Mouse (Mus musculus): ENCODE measurements around the gene Akap10.

Gene Akap10

GRCm38 (mm10) chr11:61930098-61930517, at the start of gene Akap10:
TSS of gene Akap10 (minus strand) at chr11:61930252.
- DNase-seq (ENCODE audit: low spot score in 2 of 2), result peak; percentile 93 to 98

- peak in 1 of 2 experiments; percentile 55 for DNase-seq (ENCODE audit: low spot score in 2 of 2)
Observed at GRCm38 (mm10) chr11:61975783-61976182, 45.7 kb upstream of the Akap10 start.

GRCm38 (mm10) chr11:61974106-61974707, 44.2 kb upstream of the Akap10 start:
- DNase-seq (ENCODE audit: low spot score in 2 of 2), result no peak

GRCm38 (mm10) chr11:61971441-61972221, 41.6 kb upstream of the Akap10 start:
- DNase-seq (ENCODE audit: low spot score in 2 of 2), result no peak

GRCm38 (mm10) chr11:61970901-61971300, 40.8 kb upstream of the Akap10 start:
- DNase-seq (ENCODE audit: low spot score in 2 of 2), result no peak

GRCm38 (mm10) chr11:61968875-61969274, 38.8 kb upstream of the Akap10 start:
- no peak for DNase-seq (ENCODE audit: low spot score in 2 of 2)

- DNase-seq (ENCODE audit: low spot score in 2 of 2), result no peak
Observed at GRCm38 (mm10) chr11:61967034-61967433, 37.0 kb upstream of the Akap10 start.

GRCm38 (mm10) chr11:61964611-61965010, 34.6 kb upstream of the Akap10 start:
- DNase-seq (ENCODE audit: low spot score in 2 of 2), result no peak

GRCm38 (mm10) chr11:61963193-61963592, 33.1 kb upstream of the Akap10 start:
- DNase-seq (ENCODE audit: low spot score in 2 of 2), result no peak

- DNase-seq (ENCODE audit: low spot score in 2 of 2), result no peak
Observed at GRCm38 (mm10) chr11:61962684-61963083, 32.6 kb upstream of the Akap10 start.

- DNase-seq (ENCODE audit: low spot score in 2 of 2), result peak in 1 of 2 experiments; percentile 56
Observed at GRCm38 (mm10) chr11:61960096-61960495, 30.0 kb upstream of the Akap10 start.

GRCm38 (mm10) chr11:61958706-61959105, 28.7 kb upstream of the Akap10 start:
- DNase-seq (ENCODE audit: low spot score in 2 of 2), result peak in 1 of 2 experiments; percentile 66

- peak; percentile 75 to 77 for DNase-seq (ENCODE audit: low spot score in 2 of 2)
Observed at GRCm38 (mm10) chr11:61957296-61957813, 27.3 kb upstream of the Akap10 start.

GRCm38 (mm10) chr11:61956572-61957295, 26.7 kb upstream of the Akap10 start, which contains the start of gene Specc1:
TSS of gene Specc1 (plus strand) at chr11:61956763.
- peak; percentile 95 to 99 for DNase-seq (ENCODE audit: low spot score in 2 of 2)

GRCm38 (mm10) chr11:61955951-61956350, 25.9 kb upstream of the Akap10 start:
- no peak for DNase-seq (ENCODE audit: low spot score in 2 of 2)

GRCm38 (mm10) chr11:61955136-61955535, 25.1 kb upstream of the Akap10 start:
- DNase-seq (ENCODE audit: low spot score in 2 of 2), result no peak

- peak; percentile 85 to 98 for DNase-seq (ENCODE audit: low spot score in 2 of 2)
Observed at GRCm38 (mm10) chr11:61950632-61951031, 20.6 kb upstream of the Akap10 start.

GRCm38 (mm10) chr11:61949315-61949714, 19.3 kb upstream of the Akap10 start:
- peak in 1 of 2 experiments; percentile 73 for DNase-seq (ENCODE audit: low spot score in 2 of 2)

- DNase-seq (ENCODE audit: low spot score in 2 of 2), result peak in 1 of 2 experiments; percentile 21
Observed at GRCm38 (mm10) chr11:61946608-61947007, 16.6 kb upstream of the Akap10 start.

GRCm38 (mm10) chr11:61944417-61944816, 14.4 kb upstream of the Akap10 start:
- DNase-seq (ENCODE audit: low spot score in 2 of 2), result no peak

GRCm38 (mm10) chr11:61942903-61943302, 12.9 kb upstream of the Akap10 start:
- DNase-seq (ENCODE audit: low spot score in 2 of 2), result no peak

GRCm38 (mm10) chr11:61937761-61938160, 7.7 kb upstream of the Akap10 start:
- DNase-seq (ENCODE audit: low spot score in 2 of 2), result no peak
